Mouse (Mus musculus) lung, postnatal 0 days (tissue): ENCODE data around the gene Rbm20. TPM values are rescaled to one million over a fixed set of nuclear protein-coding genes. Genes with fewer than 3 reads are reported as not detected.

Source experiments
- ATAC-seq: fragments of 200-750 bp; cut with Nextera tagmentation; 2 replicates; pipeline ENCODE4 v1.8.0; 2017; ENCODE audit warnings: moderate library complexity
- DNase-seq: peaks from one replicate; pipeline ENCODE4 v3.0.0-alpha.2; 2016; ENCODE audit warnings: low spot score
- H3K27ac ChIP-seq: fragments of 300-500 bp; sonication (generic); 2 replicates; pipeline ENCODE4 v1.5.1; 2014; ENCODE audit warnings: antibody characterized with exemption, mild to moderate bottlenecking, low read length, mixed read lengths
- H3K27me3 ChIP-seq: fragments of 300-500 bp; sonication (generic); replicated peaks from 2 replicates; pipeline ENCODE4 v1.6.1; 2014; ENCODE audit warnings: low read length, mixed read lengths; ENCODE audit not compliant: insufficient read depth
- H3K36me3 ChIP-seq: fragments of 300-500 bp; sonication (generic); 2 replicates; pipeline ENCODE4 v1.6.1; 2014; ENCODE audit warnings: low read length, mixed read lengths; ENCODE audit not compliant: insufficient read depth
- H3K4me1 ChIP-seq: fragments of 300-500 bp; sonication (generic); 2 replicates; pipeline ENCODE4 v1.6.1; 2014; ENCODE audit warnings: antibody characterized with exemption, low read depth, low read length, mixed read lengths; ENCODE audit not compliant: insufficient read depth
- H3K4me2 ChIP-seq: fragments of 300-500 bp; sonication (generic); replicated peaks from 2 replicates; pipeline ENCODE4 v1.6.1; 2014; ENCODE audit warnings: low read depth, mild to moderate bottlenecking, low read length, moderate library complexity, mixed read lengths
- H3K4me3 ChIP-seq: fragments of 300-500 bp; sonication (generic); 2 replicates; pipeline ENCODE4 v1.5.1; 2014; ENCODE audit warnings: low read depth, low read length
- H3K9ac ChIP-seq: fragments of 300-500 bp; sonication (generic); replicated peaks from 2 replicates; pipeline ENCODE4 v1.6.1; 2014; ENCODE audit warnings: low read depth, mild to moderate bottlenecking
- H3K9me3 ChIP-seq: fragments of 300-500 bp; sonication (generic); 2 replicates; pipeline ENCODE4 v1.6.1; 2016; ENCODE audit warnings: low read length, mixed read lengths
- CTCF ChIP-seq: IDR thresholded peaks from 2 replicates; pipeline ENCODE4 v1.5.1; 2016; ENCODE audit warnings: antibody characterized with exemption, mild to moderate bottlenecking
- EP300 ChIP-seq: IDR thresholded peaks from 2 replicates; pipeline ENCODE4 v1.6.1; 2016; ENCODE audit warnings: antibody characterized with exemption, mild to moderate bottlenecking, control low read depth
- WGBS: fragments of 180-500 bp; shearing (Covaris S2); extraction: QIAGEN DNeasy Blood & Tissue Kit; methylation state at CpG from one replicate; pipeline ENCODE4 v1.1.7; 2014; 5-methylcytosine and 5-hydroxymethylcytosine counted together
- polyA plus RNA-seq: library from polyadenylated mRNA; unstranded; fragments of >200 nt; fragmentation: Nextera tagmentation; extraction: Ambion mirVana; gene quantifications from 2 replicates; pipeline ENCODE4 v1.2.1, GENCODE M21; 2015

The Rbm20 gene
- polyA plus RNA-seq, 1 experiment from 2014 or later = 0.51 TPM

GRCm38 (mm10) chr19:53877779-53878178 is 200.7 kb downstream of the Rbm20 start:
- Histone ChIP-seq H3K9me3 (no peaks in the 10 kb centered on the region), H3K4me2 (no peak overlapping the region), H3K9ac (no peak overlapping the region), H3K27me3 (no peaks in the 10 kb centered on the region), H3K4me1 (no peaks in the 10 kb centered on the region), H3K36me3 (no peaks in the 10 kb centered on the region), H3K27ac (no peak overlapping the region), H3K4me3 (no peak overlapping the region)
- ATAC-seq (no peak), DNase-seq (no peak)
- WGBS = 50% methylated on average over 1 of the region's 1 CpGs
- no peak for TF ChIP-seq CTCF
- TF ChIP-seq EP300 = no peak

- no peaks in the 10 kb centered on the region for H3K36me3 ChIP-seq
- no peaks in the 10 kb centered on the region for H3K4me1 ChIP-seq
- WGBS = 75% methylated on average over 1 of the region's 1 CpGs
- H3K27me3 ChIP-seq = no peaks in the 10 kb centered on the region
- TF ChIP-seq EP300 (no peak), CTCF (no peak)
- no peak overlapping the region for H3K4me2 ChIP-seq
- no peak overlapping the region for H3K4me3 ChIP-seq
- no peak overlapping the region for H3K27ac ChIP-seq
- H3K9ac ChIP-seq = no peak overlapping the region
- DNase-seq = no peak
- ATAC-seq = no peak
- no peaks in the 10 kb centered on the region for H3K9me3 ChIP-seq
Observed at GRCm38 (mm10) chr19:53880460-53880859, 203.4 kb downstream of the Rbm20 start.

- Histone ChIP-seq H3K9me3 (no peaks in the 10 kb centered on the region), H3K36me3 (no peaks in the 10 kb centered on the region), H3K27me3 (no peaks in the 10 kb centered on the region), H3K4me3 (no peak overlapping the region), H3K4me1 (no peaks in the 10 kb centered on the region), H3K27ac (no peak overlapping the region), H3K9ac (no peak overlapping the region), H3K4me2 (no peak overlapping the region)
- no peak for DNase-seq
- WGBS = 47% methylated on average over 5 of the region's 5 CpGs
- ATAC-seq = no peak
- TF ChIP-seq CTCF = no peak
- no peak for TF ChIP-seq EP300
Observed at GRCm38 (mm10) chr19:53881786-53882185, 204.7 kb downstream of the Rbm20 start.

GRCm38 (mm10) chr19:53885450-53885849 is 208.3 kb downstream of the Rbm20 start:
- no peak for ATAC-seq
- DNase-seq = no peak
- no peak for TF ChIP-seq EP300
- no peak for TF ChIP-seq CTCF

GRCm38 (mm10) chr19:53886576-53887370 is 209.7 kb downstream of the Rbm20 start:
- WGBS = 86% methylated on average over 10 of the region's 10 CpGs
- Histone ChIP-seq H3K9me3 (no peaks in the 10 kb centered on the region), H3K4me1 (no peaks in the 10 kb centered on the region), H3K9ac (no peak overlapping the region), H3K4me2 (no peak overlapping the region), H3K4me3 (no peak overlapping the region), H3K27me3 (no peaks in the 10 kb centered on the region), H3K27ac (no peak overlapping the region), H3K36me3 (no peaks in the 10 kb centered on the region)
- no peak for ATAC-seq
- no peak for DNase-seq
- no peak for TF ChIP-seq EP300
- TF ChIP-seq CTCF = no peak

More at GRCm38 (mm10) chr19:53885450-53885849, 208.3 kb downstream of the Rbm20 start:
- 54% methylated on average over 10 of the region's 10 CpGs for WGBS
- Histone ChIP-seq H3K27ac (no peak overlapping the region), H3K4me3 (no peak overlapping the region), H3K4me1 (no peaks in the 10 kb centered on the region), H3K9ac (no peak overlapping the region), H3K27me3 (no peaks in the 10 kb centered on the region), H3K36me3 (no peaks in the 10 kb centered on the region), H3K4me2 (no peak overlapping the region), H3K9me3 (no peaks in the 10 kb centered on the region)

- 82% methylated on average over 3 of the region's 3 CpGs for WGBS
- no peak overlapping the region for H3K9ac ChIP-seq
- DNase-seq (no peak), ATAC-seq (no peak)
- no peaks in the 10 kb centered on the region for H3K27me3 ChIP-seq
- no peak overlapping the region for H3K27ac ChIP-seq
- no peaks in the 10 kb centered on the region for H3K9me3 ChIP-seq
- TF ChIP-seq EP300 = no peak
- no peak for TF ChIP-seq CTCF
- no peak overlapping the region for H3K4me3 ChIP-seq
- H3K36me3 ChIP-seq = no peaks in the 10 kb centered on the region
- H3K4me1 ChIP-seq = no peaks in the 10 kb centered on the region
- H3K4me2 ChIP-seq = no peak overlapping the region
Observed at GRCm38 (mm10) chr19:53887822-53888221, 210.7 kb downstream of the Rbm20 start.
